Mouse (Mus musculus): Measurements from ENCODE around the gene Cela3b.

GRCm38 (mm10) chr4:137475271-137476050, 45.1 kb upstream of the Cela3b start:
- TF ChIP-seq ETS1 (conservative IDR thresholded peaks at IDR 0.05; ENCODE audit: low read depth, low read length) (no peak), E2F4 (IDR thresholded peaks at IDR 0.05; ENCODE audit: insufficient replicate concordance, low read depth, low read length) (no peak), EP300 (IDR thresholded peaks at IDR 0.05; ENCODE audit: low read length) (no peak), CHD1 (IDR thresholded peaks at IDR 0.05; ENCODE audit: low read depth, low read length) (no peak), CTCF (conservative IDR thresholded peaks at IDR 0.05 in 1 of 2, IDR thresholded peaks at IDR 0.05 in 1 of 2; ENCODE audit: low read depth in 2 of 2, low read length in 2 of 2) (no peak), TCF12 (IDR thresholded peaks at IDR 0.05; ENCODE audit: low read depth, low read length) (no peak), POLR2A (IDR thresholded peaks at IDR 0.05; ENCODE audit: low read depth, low read length) (no peak), ZC3H11A (IDR thresholded peaks at IDR 0.05; ENCODE audit: low read depth, low read length) (no peak), ZMIZ1 (IDR thresholded peaks at IDR 0.05; ENCODE audit: low read depth, low read length) (no peak)
